Mouse (Mus musculus): ENCODE measurements around the gene St6galnac3. TPM values are rescaled to one million over a fixed set of nuclear protein-coding genes. Genes with fewer than 3 reads are reported as not detected.

St6galnac3 gene
- polyA plus RNA-seq, 1 experiment from 2014 or later: 31.9 TPM

DNA sequence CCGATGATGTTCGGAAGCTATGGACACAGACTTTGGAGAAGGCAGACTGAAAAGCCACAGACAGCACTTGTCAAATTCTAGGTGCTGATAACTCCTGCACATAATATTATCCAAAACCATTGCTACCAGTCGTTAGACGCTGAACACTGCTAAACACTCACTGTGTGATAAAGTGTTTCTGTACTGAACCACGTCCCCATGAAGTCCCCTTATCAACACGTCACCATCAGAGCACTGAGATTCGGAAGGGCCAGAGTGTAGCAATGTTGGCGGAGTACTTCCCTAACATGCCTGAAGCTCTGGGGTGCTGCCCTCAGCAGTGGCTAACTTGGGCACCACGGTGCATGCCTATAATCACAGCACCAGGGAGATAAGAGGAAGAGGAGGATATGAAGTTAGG, 43.3 kb downstream of the St6galnac3 start:
- WGBS: 87% methylated on average over 9 of the region's 9 CpGs

DNA sequence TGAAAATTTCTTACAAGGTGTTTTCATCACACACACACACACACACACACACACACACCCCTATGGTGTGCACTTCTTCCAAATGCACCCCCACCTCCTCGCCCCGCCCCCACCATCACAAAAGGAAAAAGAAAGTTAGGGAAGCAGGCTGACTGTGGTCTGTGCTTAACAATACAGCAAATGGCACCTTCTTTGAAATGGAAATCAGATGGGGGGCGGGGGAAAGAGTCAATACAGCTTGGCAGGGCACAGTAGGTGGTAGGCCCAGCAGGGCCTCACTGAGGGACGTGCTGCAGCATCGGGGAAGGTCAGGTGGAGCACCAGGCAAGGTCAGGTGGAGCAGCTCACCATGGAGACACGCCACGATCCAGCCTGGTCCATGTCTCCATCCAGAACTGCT, 49.1 kb downstream of the St6galnac3 start:
- 36% methylated on average over 7 of the region's 7 CpGs for WGBS
- H3K27me3 ChIP-seq: no peaks in the 10 kb centered on the region
- no peak overlapping the region for H3K4me2 ChIP-seq
- no peaks in the 10 kb centered on the region for H3K36me3 ChIP-seq
- no peak overlapping the region for H3K9ac ChIP-seq
- no peak for ATAC-seq (ENCODE audit: borderline replicate concordance, extremely low read depth, low FRiP score, low TSS enrichment)
- H3K27ac ChIP-seq: no peak overlapping the region
- H3K9me3 ChIP-seq: no peaks in the 10 kb centered on the region
- H3K4me1 ChIP-seq: no peaks in the 10 kb centered on the region
- H3K4me3 ChIP-seq: no peak overlapping the region

More for the DNA sequence above, 43.3 kb downstream of the St6galnac3 start:
- Histone ChIP-seq H3K4me1 (no peaks in the 10 kb centered on the region), H3K9me3 (no peaks in the 10 kb centered on the region), H3K36me3 (no peaks in the 10 kb centered on the region), H3K27me3 (no peaks in the 10 kb centered on the region), H3K4me3 (no peak overlapping the region), H3K9ac (no peak overlapping the region), H3K4me2 (no peak overlapping the region), H3K27ac (no peak overlapping the region)
- ATAC-seq (ENCODE audit: borderline replicate concordance, extremely low read depth, low FRiP score, low TSS enrichment): no peak

DNA sequence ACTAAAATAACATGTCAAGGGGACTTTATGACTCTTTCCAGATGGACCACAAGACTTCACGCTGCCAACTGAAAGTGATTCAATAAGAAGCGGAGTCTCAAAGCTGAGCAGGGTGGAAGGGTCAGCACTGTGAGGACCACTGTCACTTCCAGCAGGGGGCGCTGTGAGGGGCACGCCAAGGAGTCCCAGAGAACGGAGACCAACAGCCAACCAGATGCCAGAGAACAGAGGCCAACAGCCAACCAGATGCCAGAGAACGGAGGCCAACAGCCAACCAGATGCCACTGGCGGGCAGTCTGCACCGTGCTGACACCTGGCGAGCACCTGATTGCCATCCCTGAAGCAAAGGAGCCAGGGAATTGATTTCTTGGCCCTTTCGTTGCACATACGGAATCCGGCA, 49.9 kb downstream of the St6galnac3 start:
- WGBS: 45% methylated on average over 12 of the region's 12 CpGs
- ATAC-seq (ENCODE audit: borderline replicate concordance, extremely low read depth, low FRiP score, low TSS enrichment): peak; percentile 28; the same call in 1 of the 2 replicates
- no peaks in the 10 kb centered on the region for H3K27me3 ChIP-seq
- no peaks in the 10 kb centered on the region for H3K36me3 ChIP-seq
- H3K27ac ChIP-seq: no peak overlapping the region
- H3K9me3 ChIP-seq: no peaks in the 10 kb centered on the region
- H3K4me2 ChIP-seq: no peak overlapping the region
- no peaks in the 10 kb centered on the region for H3K4me1 ChIP-seq
- no peak overlapping the region for H3K4me3 ChIP-seq
- H3K9ac ChIP-seq: no peak overlapping the region

DNA sequence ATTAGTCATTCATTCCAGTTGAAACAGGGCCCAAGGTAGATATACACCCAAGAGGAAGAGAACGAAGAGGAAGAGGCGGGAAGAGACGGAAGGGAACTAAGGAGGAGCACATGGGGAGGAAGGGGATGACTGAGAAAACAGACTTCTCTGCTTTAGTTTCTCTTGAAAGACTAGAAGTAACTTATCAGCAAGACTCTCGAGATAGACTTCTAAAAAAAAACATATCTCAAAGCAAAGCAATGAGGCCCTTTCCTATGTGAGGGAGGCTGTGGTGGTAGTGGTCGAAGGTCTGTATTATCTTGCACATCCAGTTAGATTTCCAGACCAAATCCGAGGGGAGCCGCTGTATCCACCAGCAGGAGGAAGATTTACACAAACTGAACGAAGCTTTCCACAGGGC, 50.6 kb downstream of the St6galnac3 start:
- Histone ChIP-seq H3K9me3 (no peaks in the 10 kb centered on the region), H3K4me2 (no peak overlapping the region), H3K27ac (no peak overlapping the region), H3K4me3 (no peak overlapping the region), H3K9ac (no peak overlapping the region), H3K36me3 (no peaks in the 10 kb centered on the region), H3K4me1 (no peaks in the 10 kb centered on the region), H3K27me3 (no peaks in the 10 kb centered on the region)
- 74% methylated on average over 8 of the region's 8 CpGs for WGBS
- ATAC-seq (ENCODE audit: borderline replicate concordance, extremely low read depth, low FRiP score, low TSS enrichment): no peak

DNA sequence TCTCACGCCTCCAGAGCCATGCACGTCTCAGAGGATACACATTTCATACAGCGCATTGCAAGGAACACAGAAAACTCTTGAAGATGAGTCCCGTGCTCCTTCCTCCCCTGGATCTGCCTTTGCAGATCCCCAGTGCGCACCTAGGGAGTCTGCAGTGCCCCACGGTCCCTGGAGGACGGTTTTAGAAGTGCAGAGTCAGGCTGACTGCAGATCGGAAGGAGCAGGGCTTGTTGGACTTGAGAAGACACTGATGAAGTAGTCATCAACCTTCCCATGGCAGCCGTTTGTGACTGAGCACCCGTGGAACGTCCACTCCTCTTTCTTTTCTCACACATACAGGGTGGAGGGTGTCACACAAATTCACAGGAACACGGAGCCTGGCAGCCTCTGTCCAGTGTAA, 51.5 kb downstream of the St6galnac3 start:
- no peak for ATAC-seq (ENCODE audit: borderline replicate concordance, extremely low read depth, low FRiP score, low TSS enrichment)
- Histone ChIP-seq H3K27me3 (no peaks in the 10 kb centered on the region), H3K36me3 (no peaks in the 10 kb centered on the region), H3K9ac (no peak overlapping the region), H3K9me3 (no peaks in the 10 kb centered on the region), H3K27ac (no peak overlapping the region), H3K4me3 (no peak overlapping the region), H3K4me2 (no peak overlapping the region), H3K4me1 (no peaks in the 10 kb centered on the region)
- WGBS: 71% methylated on average over 12 of the region's 12 CpGs

- Histone ChIP-seq H3K4me2 (no peak overlapping the region), H3K9me3 (no peaks in the 10 kb centered on the region), H3K27me3 (no peaks in the 10 kb centered on the region), H3K27ac (no peak overlapping the region), H3K9ac (no peak overlapping the region), H3K4me1 (no peaks in the 10 kb centered on the region), H3K36me3 (no peaks in the 10 kb centered on the region), H3K4me3 (no peak overlapping the region)
- no peak for ATAC-seq (ENCODE audit: borderline replicate concordance, extremely low read depth, low FRiP score, low TSS enrichment)
- WGBS: 86% methylated on average over 10 of the region's 10 CpGs
Observed at GRCm38 (mm10) chr3:153670953-153671674, 53.9 kb downstream of the St6galnac3 start.

GRCm38 (mm10) chr3:153669737-153670435, 55.1 kb downstream of the St6galnac3 start:
- H3K27ac ChIP-seq: no peak overlapping the region
- ATAC-seq (ENCODE audit: borderline replicate concordance, extremely low read depth, low FRiP score, low TSS enrichment): no peak
- WGBS: 84% methylated on average over 13 of the region's 13 CpGs

GRCm38 (mm10) chr3:153669329-153669728, 55.6 kb downstream of the St6galnac3 start:
- Histone ChIP-seq H3K27me3 (no peaks in the 10 kb centered on the region), H3K27ac (no peak overlapping the region), H3K4me2 (no peak overlapping the region), H3K4me3 (no peak overlapping the region), H3K4me1 (no peaks in the 10 kb centered on the region), H3K36me3 (no peaks in the 10 kb centered on the region), H3K9me3 (no peaks in the 10 kb centered on the region), H3K9ac (no peak overlapping the region)
- ATAC-seq (ENCODE audit: borderline replicate concordance, extremely low read depth, low FRiP score, low TSS enrichment): no peak
- 86% methylated on average over 8 of the region's 8 CpGs for WGBS

More at GRCm38 (mm10) chr3:153669737-153670435, 55.1 kb downstream of the St6galnac3 start:
- H3K9me3 ChIP-seq: no peaks in the 10 kb centered on the region
- H3K4me1 ChIP-seq: no peaks in the 10 kb centered on the region
- H3K27me3 ChIP-seq: no peaks in the 10 kb centered on the region
- H3K36me3 ChIP-seq: no peaks in the 10 kb centered on the region
- H3K4me2 ChIP-seq: no peak overlapping the region
- H3K9ac ChIP-seq: no peak overlapping the region
- H3K4me3 ChIP-seq: no peak overlapping the region

DNA sequence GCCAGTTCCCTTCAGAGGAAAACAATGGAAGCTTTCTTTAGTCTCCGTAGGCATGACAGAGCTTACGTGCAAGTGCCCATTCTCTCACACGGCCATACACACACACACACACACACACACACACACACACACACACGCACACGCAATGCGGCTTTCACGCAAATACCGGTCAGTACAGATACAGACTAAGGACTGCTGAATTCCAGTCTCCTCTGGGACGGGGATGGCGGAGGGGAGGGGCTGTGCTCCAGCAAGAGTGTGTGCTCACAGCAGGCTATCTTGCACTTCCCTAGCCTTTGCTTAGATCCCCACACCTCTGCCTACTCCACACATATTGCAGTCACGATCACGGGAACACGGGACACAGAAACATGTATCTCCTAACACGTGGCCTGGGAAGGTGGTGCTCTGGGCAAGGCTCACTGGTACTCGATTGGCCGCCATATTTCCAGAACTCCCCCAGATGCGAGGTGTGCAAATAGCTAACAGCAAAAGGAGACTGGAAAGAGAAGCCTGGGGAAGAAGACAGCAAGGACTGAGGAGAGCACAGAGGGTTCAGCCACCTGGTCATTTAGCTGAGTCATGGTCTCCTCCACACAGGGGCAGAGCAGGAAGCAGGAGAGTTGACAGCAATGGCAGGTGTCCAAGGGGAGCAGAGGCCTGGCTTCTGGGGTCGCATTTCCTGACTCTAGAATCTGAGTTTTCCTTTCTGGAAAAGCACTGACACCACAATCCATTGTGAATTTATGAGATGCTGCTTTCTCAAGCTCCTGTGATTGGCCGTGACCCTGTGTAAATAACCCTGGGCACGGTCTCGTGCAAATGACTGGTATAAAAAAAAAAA, 56.3 kb downstream of the St6galnac3 start:
- no peak overlapping the region for H3K4me3 ChIP-seq
- no peak overlapping the region for H3K9ac ChIP-seq
- no peaks in the 10 kb centered on the region for H3K36me3 ChIP-seq
- H3K27me3 ChIP-seq: no peaks in the 10 kb centered on the region
- H3K4me2 ChIP-seq: no peak overlapping the region
- no peak overlapping the region for H3K27ac ChIP-seq
- WGBS: 68% methylated on average over 21 of the region's 21 CpGs
- ATAC-seq (ENCODE audit: borderline replicate concordance, extremely low read depth, low FRiP score, low TSS enrichment): 0 out of 2 replicates have a peak, but pooled peaks have one; percentile 27
- no peaks in the 10 kb centered on the region for H3K9me3 ChIP-seq
- no peaks in the 10 kb centered on the region for H3K4me1 ChIP-seq

- no peak for ATAC-seq (ENCODE audit: borderline replicate concordance, extremely low read depth, low FRiP score, low TSS enrichment)
- H3K4me1 ChIP-seq: no peaks in the 10 kb centered on the region; the same call in 1 of the 2 replicates
- no peak overlapping the region for H3K4me3 ChIP-seq
- H3K36me3 ChIP-seq: no peaks in the 10 kb centered on the region
- no peak overlapping the region for H3K27ac ChIP-seq
- H3K9ac ChIP-seq: no peak overlapping the region
- H3K4me2 ChIP-seq: no peak overlapping the region
- no peaks in the 10 kb centered on the region for H3K9me3 ChIP-seq
- 87% methylated on average over 5 of the region's 5 CpGs for WGBS
- no peaks in the 10 kb centered on the region for H3K27me3 ChIP-seq
Observed at GRCm38 (mm10) chr3:153664696-153665095, 60.3 kb downstream of the St6galnac3 start.

GRCm38 (mm10) chr3:153663841-153664427, 61.0 kb downstream of the St6galnac3 start:
- Histone ChIP-seq H3K4me1 (no peaks in the 10 kb centered on the region; the same call in 1 of the 2 replicates), H3K27me3 (no peaks in the 10 kb centered on the region), H3K9me3 (no peaks in the 10 kb centered on the region), H3K9ac (no peak overlapping the region), H3K36me3 (no peaks in the 10 kb centered on the region), H3K4me2 (no peak overlapping the region), H3K4me3 (no peak overlapping the region), H3K27ac (no peak overlapping the region; the same call in 1 of the 2 replicates)
- 39% methylated on average over 10 of the region's 10 CpGs for WGBS
- peak; percentile 37; the same call in 1 of the 2 replicates for ATAC-seq (ENCODE audit: borderline replicate concordance, extremely low read depth, low FRiP score, low TSS enrichment)

Data from lung, embryonic 15.5 days (tissue).